Mouse (Mus musculus): ENCODE results near the gene Tceal7. TPM values are rescaled to one million over a fixed set of nuclear protein-coding genes. Genes with fewer than 3 reads are reported as not detected.

Gene Tceal7
- total and polyA plus RNA-seq, 3 experiments, result not detected

DNA sequence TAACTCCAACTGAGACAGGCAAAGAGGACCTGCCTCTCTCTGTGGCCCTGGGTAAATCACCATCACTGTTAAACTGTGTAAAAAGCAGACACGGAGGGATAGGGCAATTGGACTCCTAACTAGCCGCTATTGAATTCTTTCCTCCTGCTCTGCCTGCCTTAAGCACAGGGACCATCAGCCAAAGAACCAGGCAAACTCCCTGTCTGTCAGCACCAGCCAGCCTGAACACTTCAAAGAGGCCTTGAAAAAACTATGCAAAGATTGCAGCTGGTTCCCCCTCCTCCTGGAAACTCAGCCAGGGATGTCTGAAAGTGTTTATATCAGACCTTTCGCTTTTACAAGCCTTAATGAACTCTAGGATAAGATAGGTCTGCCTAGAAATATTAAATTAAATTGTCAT is 60.0 kb downstream of the Tceal7 start:
- Histone ChIP-seq H3K4me1 (ENCODE audit: control insufficient read depth in 1 of 2, insufficient read depth in 2 of 2) (peaks cover 6 to 7% of the 10 kb centered on the region in 2 experiments), H3K27ac (ENCODE audit: insufficient read depth, low read depth) (no peak overlapping the region), H3K9me3 (replicated peaks; ENCODE audit: low read length) (no peaks in the 10 kb centered on the region), H3K79me2 (replicated peaks; ENCODE audit: control insufficient read depth, extremely low read depth, insufficient read depth, poor library complexity, severe bottlenecking) (no peaks in the 10 kb centered on the region), H3K9ac (ENCODE audit: insufficient read depth, low read depth) (no peak overlapping the region), H3K27me3 (replicated peaks) (no peaks in the 10 kb centered on the region), H3K36me3 (replicated peaks in 1 of 2; ENCODE audit: control insufficient read depth in 1 of 2, insufficient read depth in 1 of 2, low read length in 1 of 2) (peaks cover 0 to 10% of the 10 kb centered on the region in 2 experiments), H3K4me2 (ENCODE audit: insufficient read depth, low read depth, poor library complexity, severe bottlenecking) (no peak overlapping the region), H3K4me3 (replicated peaks in 1 of 3; ENCODE audit: low read depth in 2 of 3, low read length in 2 of 3, poor library complexity in 1 of 3) (no peak overlapping the region)
- dilution Hi-C loops (cut with MboI; ENCODE audit: extremely low pct_ligation_motif_present, extremely low pct_unique_long_range_greater_than_20kb, low sequenced_read_pairs) (no loop called here), in situ Hi-C loops (cut with MboI; ENCODE audit: low pct_ligation_motif_present, low pct_unique_long_range_greater_than_20kb, low sequenced_read_pairs) (no loop called here)
- TF ChIP-seq JUN (IDR thresholded peaks at IDR 0.05; ENCODE audit: insufficient read depth, low read depth, low read length) (no peak), POLR2AphosphoS2 (IDR thresholded peaks at IDR 0.05; ENCODE audit: low read depth, low read length) (no peak), MAX (IDR thresholded peaks at IDR 0.05; ENCODE audit: low read length) (no peak), CHD2 (IDR thresholded peaks at IDR 0.05; ENCODE audit: low read length) (no peak), ZMIZ1 (IDR thresholded peaks at IDR 0.05; ENCODE audit: low read depth, low read length) (no peak), ETS1 (conservative IDR thresholded peaks at IDR 0.05; ENCODE audit: low read depth, low read length) (no peak), ZNF384 (IDR thresholded peaks at IDR 0.05; ENCODE audit: low read depth, low read length) (no peak), ZKSCAN1 (IDR thresholded peaks at IDR 0.05; ENCODE audit: borderline replicate concordance, low read depth, low read length) (no peak)
- no peak for DNase-seq (ENCODE audit: extremely low read depth)

DNA sequence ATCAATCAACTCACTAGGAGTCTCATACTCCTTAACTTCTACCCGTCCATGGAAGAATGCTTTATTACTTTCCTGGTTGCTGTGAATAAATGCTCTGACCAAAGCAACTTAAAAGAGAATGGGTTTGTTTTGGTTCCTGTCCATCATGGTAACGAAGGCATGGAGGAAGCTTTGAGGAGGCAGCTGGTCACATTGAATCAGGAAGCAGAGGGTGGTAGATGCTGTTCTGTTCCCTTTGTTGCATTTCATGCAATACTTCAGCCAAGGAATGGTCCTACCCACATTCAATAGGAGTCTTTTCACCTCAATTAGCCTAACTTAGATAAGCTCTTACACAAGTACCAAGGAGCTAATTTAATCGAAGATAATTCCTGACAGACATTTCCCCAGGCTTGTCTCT is 60.8 kb downstream of the Tceal7 start:
- no peak overlapping the region for H3K4me2 ChIP-seq (ENCODE audit: insufficient read depth, low read depth, poor library complexity, severe bottlenecking)
- DNase-seq (ENCODE audit: extremely low read depth), result no peak
- no peak overlapping the region for H3K27ac ChIP-seq (ENCODE audit: insufficient read depth, low read depth)
- no peaks in the 10 kb centered on the region for H3K9me3 ChIP-seq (replicated peaks; ENCODE audit: low read length)
- H3K36me3 ChIP-seq (replicated peaks in 1 of 2; ENCODE audit: control insufficient read depth in 1 of 2, insufficient read depth in 1 of 2, low read length in 1 of 2), result peaks cover 0 to 10% of the 10 kb centered on the region in 2 experiments
- in situ Hi-C loops (cut with MboI; ENCODE audit: low pct_ligation_motif_present, low pct_unique_long_range_greater_than_20kb, low sequenced_read_pairs), result no loop called here
- no peaks in the 10 kb centered on the region for H3K27me3 ChIP-seq (replicated peaks)
- H3K79me2 ChIP-seq (replicated peaks; ENCODE audit: control insufficient read depth, extremely low read depth, insufficient read depth, poor library complexity, severe bottlenecking), result no peaks in the 10 kb centered on the region
- peaks cover 6 to 7% of the 10 kb centered on the region in 2 experiments for H3K4me1 ChIP-seq (ENCODE audit: control insufficient read depth in 1 of 2, insufficient read depth in 2 of 2)
- TF ChIP-seq NRF1 (IDR thresholded peaks at IDR 0.05; ENCODE audit: low read depth, low read length) (no peak), IRF4 (IDR thresholded peaks at IDR 0.05; ENCODE audit: low read depth, low read length) (no peak), POLR2AphosphoS2 (IDR thresholded peaks at IDR 0.05; ENCODE audit: low read depth, low read length) (no peak), MEF2A (IDR thresholded peaks at IDR 0.05; ENCODE audit: borderline replicate concordance, low read depth, low read length) (no peak), ZKSCAN1 (IDR thresholded peaks at IDR 0.05; ENCODE audit: borderline replicate concordance, low read depth, low read length) (no peak), TCF12 (IDR thresholded peaks at IDR 0.05; ENCODE audit: low read depth, low read length) (no peak), MXI1 (IDR thresholded peaks at IDR 0.05; ENCODE audit: low read depth, low read length) (no peak), MAX (IDR thresholded peaks at IDR 0.05; ENCODE audit: low read length) (no peak), PAX5 (IDR thresholded peaks at IDR 0.05; ENCODE audit: low read length) (no peak), MAZ (IDR thresholded peaks at IDR 0.05; ENCODE audit: low read depth, low read length) (no peak), ELF1 (IDR thresholded peaks at IDR 0.05; ENCODE audit: low read depth, low read length) (no peak), BHLHE40 (IDR thresholded peaks at IDR 0.05; ENCODE audit: low read depth, low read length) (no peak), POLR2A (IDR thresholded peaks at IDR 0.05; ENCODE audit: low read depth, low read length) (no peak), TBP (conservative IDR thresholded peaks at IDR 0.05; ENCODE audit: low read depth, low read length) (no peak)
- H3K4me3 ChIP-seq (replicated peaks in 1 of 3; ENCODE audit: low read depth in 2 of 3, low read length in 2 of 3, poor library complexity in 1 of 3), result no peak overlapping the region
- H3K9ac ChIP-seq (ENCODE audit: insufficient read depth, low read depth), result no peak overlapping the region
- dilution Hi-C loops (cut with MboI; ENCODE audit: extremely low pct_ligation_motif_present, extremely low pct_unique_long_range_greater_than_20kb, low sequenced_read_pairs), result no loop called here

Other genes with a start within 250 kb of the Tceal7 start
- 0.13 TPM in 1 of 2 replicates, not detected in the other for gene Arxes2, start 221.0 kb upstream of the Tceal7 start, total RNA-seq (2012; rRNA removed)
- 0.28 and 0.59 TPM in 2 replicates for gene Arxes2, start 221.0 kb upstream of the Tceal7 start, total RNA-seq (2014; rRNA removed)
- 0.48 and 0.50 TPM in 2 replicates for gene Arxes2, start 221.0 kb upstream of the Tceal7 start, polyA plus RNA-seq (2012; ENCODE audit: insufficient read length, low read depth)
- gene Arxes1, start 181.4 kb upstream of the Tceal7 start, total RNA-seq (2012; rRNA removed), result not detected in 2 replicates
- not detected in 2 replicates for gene Arxes1, start 181.4 kb upstream of the Tceal7 start, total RNA-seq (2014; rRNA removed)
- gene Arxes1, start 181.4 kb upstream of the Tceal7 start, polyA plus RNA-seq (2012; ENCODE audit: insufficient read length, low read depth), result not detected in 2 replicates
- gene Bex2, start 146.5 kb upstream of the Tceal7 start, total RNA-seq (2012; rRNA removed), result not detected in 2 replicates
- gene Bex2, start 146.5 kb upstream of the Tceal7 start, total RNA-seq (2014; rRNA removed), result not detected in 2 replicates
- gene Bex2, start 146.5 kb upstream of the Tceal7 start, polyA plus RNA-seq (2012; ENCODE audit: insufficient read length, low read depth), result not detected in 2 replicates
- gene Nxf3, start 129.5 kb upstream of the Tceal7 start, total RNA-seq (2012; rRNA removed), result 0.59 and 1.1 TPM in 2 replicates
- 0.19 TPM in 1 of 2 replicates, not detected in the other for gene Nxf3, start 129.5 kb upstream of the Tceal7 start, total RNA-seq (2014; rRNA removed)
- 0.13 TPM in 1 of 2 replicates, not detected in the other for gene Nxf3, start 129.5 kb upstream of the Tceal7 start, polyA plus RNA-seq (2012; ENCODE audit: insufficient read length, low read depth)
- gene Bex4, start 75.8 kb upstream of the Tceal7 start, total RNA-seq (2012; rRNA removed), result not detected in 2 replicates
- not detected in 2 replicates for gene Bex4, start 75.8 kb upstream of the Tceal7 start, total RNA-seq (2014; rRNA removed)
- gene Bex4, start 75.8 kb upstream of the Tceal7 start, polyA plus RNA-seq (2012; ENCODE audit: insufficient read length, low read depth), result not detected in 2 replicates
- gene Tceal8, start 42.4 kb upstream of the Tceal7 start, total RNA-seq (2012; rRNA removed), result 5.8 and 7.0 TPM in 2 replicates
- 0.63 and 0.67 TPM in 2 replicates for gene Tceal8, start 42.4 kb upstream of the Tceal7 start, total RNA-seq (2014; rRNA removed)
- gene Tceal8, start 42.4 kb upstream of the Tceal7 start, polyA plus RNA-seq (2012; ENCODE audit: insufficient read length, low read depth), result 1.1 and 1.3 TPM in 2 replicates
- 0.30 TPM in 1 of 2 replicates, not detected in the other for gene Tceal5, start 10.9 kb upstream of the Tceal7 start, total RNA-seq (2012; rRNA removed)
- not detected in 2 replicates for gene Tceal5, start 10.9 kb upstream of the Tceal7 start, total RNA-seq (2014; rRNA removed)
- not detected in 2 replicates for gene Tceal5, start 10.9 kb upstream of the Tceal7 start, polyA plus RNA-seq (2012; ENCODE audit: insufficient read length, low read depth)
- gene Bex1, start 734 bp downstream of the Tceal7 start, total RNA-seq (2012; rRNA removed), result not detected in 2 replicates
- gene Bex1, start 734 bp downstream of the Tceal7 start, total RNA-seq (2014; rRNA removed), result not detected in 2 replicates
- gene Bex1, start 734 bp downstream of the Tceal7 start, polyA plus RNA-seq (2012; ENCODE audit: insufficient read length, low read depth), result not detected in 2 replicates
- gene Tceal9, start 30.3 kb downstream of the Tceal7 start, total RNA-seq (2012; rRNA removed), result 79.9 and 80.4 TPM in 2 replicates
- 197 and 242 TPM in 2 replicates for gene Tceal9, start 30.3 kb downstream of the Tceal7 start, total RNA-seq (2014; rRNA removed)
- gene Tceal9, start 30.3 kb downstream of the Tceal7 start, polyA plus RNA-seq (2012; ENCODE audit: insufficient read length, low read depth), result 147 and 148 TPM in 2 replicates
- 118 and 124 TPM in 2 replicates for gene Bex3, start 55.5 kb downstream of the Tceal7 start, total RNA-seq (2012; rRNA removed)
- 87.0 and 87.4 TPM in 2 replicates for gene Bex3, start 55.5 kb downstream of the Tceal7 start, total RNA-seq (2014; rRNA removed)
- 228 and 235 TPM in 2 replicates for gene Bex3, start 55.5 kb downstream of the Tceal7 start, polyA plus RNA-seq (2012; ENCODE audit: insufficient read length, low read depth)

All from CH12.LX (cell line).